Mouse (Mus musculus) testis, postnatal 14 days (tissue): ENCODE measurements around the gene Mapt.

Source experiments
- DNase-seq: peaks from one replicate; pipeline ENCODE4 v3.0.0; 2021; ENCODE audit warnings: low spot score

The Mapt gene

GRCm38 (mm10) chr11:104275765-104276164 lies 44.6 kb downstream of the Mapt start:
- DNase-seq, result no peak

- DNase-seq, result peak; percentile 76
These were observed 47.0 kb downstream of the Mapt start for GRCm38 (mm10) chr11:104278222-104278621.

- DNase-seq, result no peak
These were observed 47.9 kb downstream of the Mapt start for GRCm38 (mm10) chr11:104279049-104279448.

- DNase-seq, result no peak
These were observed 48.3 kb downstream of the Mapt start for GRCm38 (mm10) chr11:104279538-104279937.

GRCm38 (mm10) chr11:104281501-104281900 lies 50.3 kb downstream of the Mapt start:
- DNase-seq, result no peak

GRCm38 (mm10) chr11:104287113-104287512 lies 55.9 kb downstream of the Mapt start:
- DNase-seq, result no peak

- DNase-seq, result no peak
These were observed 57.6 kb downstream of the Mapt start for GRCm38 (mm10) chr11:104288835-104289198.

- DNase-seq, result peak; percentile 31
These were observed 58.2 kb downstream of the Mapt start for GRCm38 (mm10) chr11:104289199-104290031.

- no peak for DNase-seq
These were observed 61.4 kb downstream of the Mapt start for GRCm38 (mm10) chr11:104292443-104293220.

- no peak for DNase-seq
These were observed 62.1 kb downstream of the Mapt start for GRCm38 (mm10) chr11:104293241-104293640.

- no peak for DNase-seq
These were observed 64.0 kb downstream of the Mapt start for GRCm38 (mm10) chr11:104295145-104295544.

GRCm38 (mm10) chr11:104295656-104296055 lies 64.5 kb downstream of the Mapt start:
- DNase-seq, result no peak

GRCm38 (mm10) chr11:104297671-104298070 lies 66.5 kb downstream of the Mapt start:
- DNase-seq, result no peak

- no peak for DNase-seq
These were observed 71.4 kb downstream of the Mapt start for GRCm38 (mm10) chr11:104302628-104303027.

- DNase-seq, result no peak
These were observed 72.1 kb downstream of the Mapt start for GRCm38 (mm10) chr11:104303088-104303960.

- DNase-seq, result no peak
These were observed 74.5 kb downstream of the Mapt start for GRCm38 (mm10) chr11:104305711-104306110.

- no peak for DNase-seq
These were observed 75.3 kb downstream of the Mapt start for GRCm38 (mm10) chr11:104306483-104306882.

GRCm38 (mm10) chr11:104307136-104307535 lies 75.9 kb downstream of the Mapt start:
- no peak for DNase-seq

- no peak for DNase-seq
These were observed 78.4 kb downstream of the Mapt start for GRCm38 (mm10) chr11:104309377-104310225.

- DNase-seq, result no peak
These were observed 79.2 kb downstream of the Mapt start for GRCm38 (mm10) chr11:104310226-104310887.

- no peak for DNase-seq
These were observed 80.5 kb downstream of the Mapt start for GRCm38 (mm10) chr11:104311643-104312042.
